In the genomic region with DNA sequence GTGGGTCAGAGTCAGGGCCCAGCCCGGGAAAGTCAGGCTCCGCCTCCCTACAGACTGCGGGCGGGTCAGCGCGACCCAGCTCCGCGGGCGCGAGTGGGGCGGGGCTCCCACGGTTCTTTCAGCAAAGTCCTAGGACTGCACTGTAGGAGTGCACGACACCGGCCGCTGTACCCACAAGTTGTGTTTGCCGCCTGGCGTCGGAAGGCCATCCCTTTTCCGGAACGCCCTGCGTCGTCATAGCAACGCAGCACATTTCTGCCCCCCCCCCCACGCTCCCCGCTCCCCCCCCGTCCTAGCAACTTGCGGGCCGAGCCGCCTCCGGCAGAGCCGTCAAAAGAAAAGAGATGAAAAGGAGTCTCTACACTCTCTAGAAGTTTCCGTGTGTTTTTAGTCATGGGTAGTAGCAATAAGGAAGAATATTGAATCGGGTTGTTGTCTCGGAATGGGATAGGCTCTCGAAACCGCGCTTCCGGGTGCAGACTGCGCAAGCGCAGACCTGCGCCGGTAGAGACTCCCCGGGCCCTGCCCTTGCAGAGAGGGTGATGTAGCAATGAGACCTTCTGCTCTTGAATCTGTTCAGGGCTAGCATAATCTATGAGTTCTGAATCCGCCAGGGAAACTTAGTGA, we compare ENCODE assay signal across 8 mouse cellular contexts. TPM values are rescaled to one million over a fixed set of nuclear protein-coding genes. Genes with fewer than 3 reads are reported as not detected.
A peak's percentile ranks its signal among the peaks of the same experiment; 100 is the strongest.
DNase-seq lines count a peak whose midpoint lies in the region; ATAC-seq and TF ChIP-seq lines count a peak whose summit lies in the region.

Gene Axdnd1 (minus strand): TSS at position 489 of the 627 bp plus-strand sequence.

- no peaks in the 10 kb centered on the region for H3K9me3 ChIP-seq in ES-E14 (ENCODE audit: control insufficient read depth, insufficient read depth, low read depth, low read length)
- H3K9me3 ChIP-seq in forebrain, embryonic 16.5 days (ENCODE audit: control insufficient read depth, low read length) = no peaks in the 10 kb centered on the region
- H3K9me3 ChIP-seq in lung, embryonic 15.5 days = no peaks in the 10 kb centered on the region

- no peaks in the 10 kb centered on the region for H3K36me3 ChIP-seq in ES-E14 (ENCODE audit: control insufficient read depth, insufficient read depth, low read length, poor library complexity, severe bottlenecking)
- no peaks in the 10 kb centered on the region for H3K36me3 ChIP-seq in forebrain, embryonic 16.5 days (ENCODE audit: control insufficient read depth, insufficient read depth)
- H3K36me3 ChIP-seq in lung, embryonic 15.5 days = no peaks in the 10 kb centered on the region

- H3K4me2 ChIP-seq in forebrain, embryonic 16.5 days (ENCODE audit: low read length) = peak within 1 kb of the TSS; percentile 67
- H3K4me2 ChIP-seq in lung, embryonic 15.5 days = peak within 1 kb of the TSS; percentile 60

- H3K4me1 ChIP-seq in ES-E14 (ENCODE audit: control insufficient read depth in 2 of 2, insufficient read depth in 2 of 2, low read length in 2 of 2, poor library complexity in 1 of 2) = 0 out of 4 replicates have a peak, but pooled peaks cover 0 to 2% of the 10 kb centered on the region in 2 experiments
- H3K4me1 ChIP-seq in forebrain, embryonic 16.5 days (replicated peaks; ENCODE audit: control insufficient read depth, insufficient read depth, low read length) = peaks cover 4% of the 10 kb centered on the region; the same call in 1 of the 2 replicates
- peaks cover 5% of the 10 kb centered on the region; the same call in 1 of the 2 replicates for H3K4me1 ChIP-seq in lung, embryonic 15.5 days

- in situ Hi-C loops in ES-E14 (cut with MboI; ENCODE audit: low sequenced_read_pairs in 2 of 2, unreplicated experiment in 2 of 2) = no loop called here

- WGBS in forebrain, embryonic 16.5 days = under 1% methylated on average over 44 of the region's 44 CpGs
- WGBS in lung, embryonic 15.5 days = 0% methylated on average over 44 of the region's 44 CpGs

- no peak within 1 kb of the TSS; the same call in 1 of the 2 replicates for H3K27ac ChIP-seq in ES-E14 (ENCODE audit: insufficient read depth, low read depth, low read length, poor library complexity, severe bottlenecking)
- H3K27ac ChIP-seq in forebrain, embryonic 16.5 days (ENCODE audit: low read length) = no peak within 1 kb of the TSS; the same call in 1 of the 2 replicates
- peak within 1 kb of the TSS; percentile 72 for H3K27ac ChIP-seq in lung, embryonic 15.5 days

- peak; percentile 71 for DNase-seq in ES-E14 (ENCODE audit: low read depth, low spot score)
- DNase-seq in cerebellum, adult 11-12 months = peak; percentile 85
- DNase-seq in heart, postnatal 4 days = peak; percentile 86
- peak; percentile 81 to 85 for DNase-seq in layer of hippocampus, adult 8-10 months (ENCODE audit: low spot score in 2 of 2)
- peak; percentile 86 for DNase-seq in ovary, adult 18-20 months (ENCODE audit: low spot score)
- peak; percentile 94 for DNase-seq in thymus, postnatal 0 days (ENCODE audit: low spot score)

- H3K4me3 ChIP-seq in ES-E14 (ENCODE audit: insufficient read depth in 1 of 2, low read depth in 1 of 2, low read length in 2 of 2, poor library complexity in 1 of 2, severe bottlenecking in 1 of 2) = peak within 1 kb of the TSS; percentile 75 to 79
- H3K4me3 ChIP-seq in forebrain, embryonic 16.5 days (replicated peaks; ENCODE audit: low read length) = peak within 1 kb of the TSS; percentile 60
- H3K4me3 ChIP-seq in lung, embryonic 15.5 days = peak within 1 kb of the TSS; percentile 66

- H3K9ac ChIP-seq in ES-E14 (ENCODE audit: insufficient read depth, low read depth, low read length, poor library complexity, severe bottlenecking) = peak within 1 kb of the TSS; percentile 68; the same call in 1 of the 2 replicates
- H3K9ac ChIP-seq in forebrain, embryonic 16.5 days (replicated peaks; ENCODE audit: low read depth, low read length) = peak within 1 kb of the TSS; percentile 55
- H3K9ac ChIP-seq in lung, embryonic 15.5 days = peak within 1 kb of the TSS; percentile 40

- peak; percentile 98 for ATAC-seq in forebrain, embryonic 16.5 days
- peak; percentile 94 for ATAC-seq in lung, embryonic 15.5 days (ENCODE audit: borderline replicate concordance, extremely low read depth, low FRiP score, low TSS enrichment)

- no peaks in the 10 kb centered on the region for H3K27me3 ChIP-seq in forebrain, embryonic 16.5 days (replicated peaks; ENCODE audit: control insufficient read depth, insufficient read depth, low read length)
- H3K27me3 ChIP-seq in lung, embryonic 15.5 days = no peaks in the 10 kb centered on the region

TF ChIP-seq in ES-E14, 5 proteins besides CTCF, POLR2A, EP300 and RAD21:
- TF ChIP-seq CHD2 (IDR thresholded peaks at IDR 0.05; ENCODE audit: low read depth, low read length) (no peak), ZNF384 (IDR thresholded peaks at IDR 0.05; ENCODE audit: low read depth, low read length) (no peak), HCFC1 (IDR thresholded peaks at IDR 0.05; ENCODE audit: borderline replicate concordance, insufficient read depth, low read length) (no peak), MAFK (IDR thresholded peaks at IDR 0.05; ENCODE audit: insufficient read depth, low read depth, low read length) (no peak), ZC3H11A (IDR thresholded peaks at IDR 0.05; ENCODE audit: borderline replicate concordance, low read depth, low read length) (no peak)

RNA-seq across cellular contexts. Expression of gene Axdnd1, which starts in this region (rescaled TPM):
- 0.49 and 0.69 TPM in 2 replicates for total RNA-seq in ES-E14 (2012; rRNA removed)
- not detected in 2 replicates for polyA plus RNA-seq in forebrain, embryonic 16.5 days (2015; fragmentation: Nextera tagmentation; extraction: Ambion mirVana)
- under 1 TPM in 1 of 2 experiments, not detected in 1; 0.12 TPM for total RNA-seq in heart, postnatal 4 days (2021)
- total RNA-seq in layer of hippocampus, adult 8-10 months (2022) = 1 to 10 TPM in 1 of 4 experiments, under 1 TPM in 3; 0.52 to 1.4 (median 0.73) TPM
- polyA plus RNA-seq in lung, embryonic 15.5 days (2015; fragmentation: Nextera tagmentation; extraction: Ambion mirVana) = 0.10 and 0.42 TPM in 2 replicates
- polyA plus RNA-seq in thymus, postnatal 0 days (2015; fragmentation: Nextera tagmentation; extraction: Ambion mirVana) = 5.2 and 7.8 TPM in 2 replicates

Comparison
In these comparisons a context has a peak if more than half of its experiments do, and no peak if none do; other contexts are left out.
1. Peak in DNase-seq, H3K4me3 ChIP-seq and H3K9ac ChIP-seq in ES-E14; RNA of the gene not detected or under 1 TPM.
2. Peak in ATAC-seq, H3K4me3 ChIP-seq, H3K9ac ChIP-seq and H3K4me2 ChIP-seq in forebrain, embryonic 16.5 days; RNA of the gene not detected or under 1 TPM.
3. Peak in DNase-seq in heart, postnatal 4 days; RNA of the gene not detected or under 1 TPM.
4. Peak in ATAC-seq, H3K4me3 ChIP-seq, H3K27ac ChIP-seq, H3K9ac ChIP-seq and H3K4me2 ChIP-seq in lung, embryonic 15.5 days; RNA of the gene not detected or under 1 TPM.